Mouse (Mus musculus): ENCODE measurements around the gene Ghrh. TPM values are rescaled to one million over a fixed set of nuclear protein-coding genes. Genes with fewer than 3 reads are reported as not detected.
"Not testable (repeated sequence)": the region's sequence is repeated elsewhere in the genome, so short reads cannot be mapped to it uniquely, and the experiment has no call there.

The Ghrh gene
- polyA plus RNA-seq (2015; fragmentation: Nextera tagmentation; extraction: Ambion mirVana): 0.72 TPM in 1 of 2 replicates, not detected in the other

GRCm38 (mm10) chr2:157347361-157348159 lies at the start of gene Ghrh:
Gene Ghrh, minus strand, starts transcription at chr2:157347506.
- DNase-seq (ENCODE audit: low spot score): no peak

- DNase-seq (ENCODE audit: low spot score): peak; percentile 80
Observed at GRCm38 (mm10) chr2:157395960-157396359, 48.7 kb upstream of the Ghrh start.

GRCm38 (mm10) chr2:157395371-157395770 lies 48.1 kb upstream of the Ghrh start:
- peak; percentile 26 for DNase-seq (ENCODE audit: low spot score)

- no peak for DNase-seq (ENCODE audit: low spot score)
Observed at GRCm38 (mm10) chr2:157394868-157395267, 47.6 kb upstream of the Ghrh start.

GRCm38 (mm10) chr2:157393549-157393948 lies 46.2 kb upstream of the Ghrh start:
- DNase-seq (ENCODE audit: low spot score): no peak

- no peak for DNase-seq (ENCODE audit: low spot score)
Observed at GRCm38 (mm10) chr2:157392331-157392730, 45.0 kb upstream of the Ghrh start.

- DNase-seq (ENCODE audit: low spot score): no peak
Observed at GRCm38 (mm10) chr2:157389591-157389921, 42.2 kb upstream of the Ghrh start.

- not testable (repeated sequence) for DNase-seq (ENCODE audit: low spot score)
Observed at GRCm38 (mm10) chr2:157388901-157389590, 41.7 kb upstream of the Ghrh start.

- DNase-seq (ENCODE audit: low spot score): no peak
Observed at GRCm38 (mm10) chr2:157384836-157385235, 37.5 kb upstream of the Ghrh start.

- DNase-seq (ENCODE audit: low spot score): no peak
Observed at GRCm38 (mm10) chr2:157376995-157377394, 29.7 kb upstream of the Ghrh start.

GRCm38 (mm10) chr2:157375794-157376757 lies 28.8 kb upstream of the Ghrh start:
- DNase-seq (ENCODE audit: low spot score): no peak

- no peak for DNase-seq (ENCODE audit: low spot score)
Observed at GRCm38 (mm10) chr2:157375051-157375450, 27.7 kb upstream of the Ghrh start.

GRCm38 (mm10) chr2:157373681-157374080 lies 26.4 kb upstream of the Ghrh start:
- DNase-seq (ENCODE audit: low spot score): no peak

GRCm38 (mm10) chr2:157371696-157372095 lies 24.4 kb upstream of the Ghrh start:
- DNase-seq (ENCODE audit: low spot score): no peak

- no peak for DNase-seq (ENCODE audit: low spot score)
Observed at GRCm38 (mm10) chr2:157367991-157368390, 20.7 kb upstream of the Ghrh start.

GRCm38 (mm10) chr2:157367184-157367893 lies 20.0 kb upstream of the Ghrh start, which contains the start of gene Manbal:
Gene Manbal, plus strand, starts transcription at chr2:157367594.
- peak; percentile 93 for DNase-seq (ENCODE audit: low spot score)

GRCm38 (mm10) chr2:157366762-157367161 lies 19.5 kb upstream of the Ghrh start:
- no peak for DNase-seq (ENCODE audit: low spot score)

- no peak for DNase-seq (ENCODE audit: low spot score)
Observed at GRCm38 (mm10) chr2:157363031-157363430, 15.7 kb upstream of the Ghrh start.

- no peak for DNase-seq (ENCODE audit: low spot score)
Observed at GRCm38 (mm10) chr2:157360028-157360427, 12.7 kb upstream of the Ghrh start.

- DNase-seq (ENCODE audit: low spot score): no peak
Observed at GRCm38 (mm10) chr2:157354106-157354505, 6.8 kb upstream of the Ghrh start.

GRCm38 (mm10) chr2:157353183-157353582 lies 5.9 kb upstream of the Ghrh start:
- no peak for DNase-seq (ENCODE audit: low spot score)

Data from thymus, postnatal 0 days (tissue).